Mouse (Mus musculus): ENCODE results near the gene Pik3cg. TPM values are rescaled to one million over a fixed set of nuclear protein-coding genes. Genes with fewer than 3 reads are reported as not detected.
"Not testable (repeated sequence)": the region's sequence is repeated elsewhere in the genome, so short reads cannot be mapped to it uniquely, and the experiment has no call there.

The Pik3cg gene
- 43.6 to 67.8 TPM (median 52.4 TPM) in 3 replicates for total RNA-seq (2017)

GRCm38 (mm10) chr12:32207948-32208891, at the start of gene Pik3cg:
Gene Pik3cg (minus strand): TSS chr12:32208659.
- ATAC-seq (replicated peaks; ENCODE audit: insufficient number of reproducible peaks, low FRiP score, low TSS enrichment, poor library complexity, severe bottlenecking), result peak; percentile 84

- ATAC-seq (replicated peaks; ENCODE audit: insufficient number of reproducible peaks, low FRiP score, low TSS enrichment, poor library complexity, severe bottlenecking), result no peak
Observed at GRCm38 (mm10) chr12:32248483-32248882, 40.0 kb upstream of the Pik3cg start.

GRCm38 (mm10) chr12:32245566-32246233, 37.2 kb upstream of the Pik3cg start:
- ATAC-seq (replicated peaks; ENCODE audit: insufficient number of reproducible peaks, low FRiP score, low TSS enrichment, poor library complexity, severe bottlenecking), result no peak

GRCm38 (mm10) chr12:32243586-32243985, 35.1 kb upstream of the Pik3cg start:
- no peak for ATAC-seq (replicated peaks; ENCODE audit: insufficient number of reproducible peaks, low FRiP score, low TSS enrichment, poor library complexity, severe bottlenecking)

- ATAC-seq (replicated peaks; ENCODE audit: insufficient number of reproducible peaks, low FRiP score, low TSS enrichment, poor library complexity, severe bottlenecking), result not testable (repeated sequence)
Observed at GRCm38 (mm10) chr12:32239134-32239533, 30.7 kb upstream of the Pik3cg start.

- ATAC-seq (replicated peaks; ENCODE audit: insufficient number of reproducible peaks, low FRiP score, low TSS enrichment, poor library complexity, severe bottlenecking), result no peak
Observed at GRCm38 (mm10) chr12:32238433-32238832, 30.0 kb upstream of the Pik3cg start.

- ATAC-seq (replicated peaks; ENCODE audit: insufficient number of reproducible peaks, low FRiP score, low TSS enrichment, poor library complexity, severe bottlenecking), result no peak
Observed at GRCm38 (mm10) chr12:32237839-32238238, 29.4 kb upstream of the Pik3cg start.

GRCm38 (mm10) chr12:32237139-32237538, 28.7 kb upstream of the Pik3cg start:
- ATAC-seq (replicated peaks; ENCODE audit: insufficient number of reproducible peaks, low FRiP score, low TSS enrichment, poor library complexity, severe bottlenecking), result no peak

- ATAC-seq (replicated peaks; ENCODE audit: insufficient number of reproducible peaks, low FRiP score, low TSS enrichment, poor library complexity, severe bottlenecking), result no peak
Observed at GRCm38 (mm10) chr12:32236450-32236849, 28.0 kb upstream of the Pik3cg start.

- ATAC-seq (replicated peaks; ENCODE audit: insufficient number of reproducible peaks, low FRiP score, low TSS enrichment, poor library complexity, severe bottlenecking), result no peak
Observed at GRCm38 (mm10) chr12:32233871-32234270, 25.4 kb upstream of the Pik3cg start.

GRCm38 (mm10) chr12:32231398-32231797, 22.9 kb upstream of the Pik3cg start:
- no peak for ATAC-seq (replicated peaks; ENCODE audit: insufficient number of reproducible peaks, low FRiP score, low TSS enrichment, poor library complexity, severe bottlenecking)

GRCm38 (mm10) chr12:32223629-32224028, 15.2 kb upstream of the Pik3cg start:
- no peak for ATAC-seq (replicated peaks; ENCODE audit: insufficient number of reproducible peaks, low FRiP score, low TSS enrichment, poor library complexity, severe bottlenecking)

GRCm38 (mm10) chr12:32222758-32223385, 14.4 kb upstream of the Pik3cg start:
- ATAC-seq (replicated peaks; ENCODE audit: insufficient number of reproducible peaks, low FRiP score, low TSS enrichment, poor library complexity, severe bottlenecking), result no peak

GRCm38 (mm10) chr12:32220387-32220786, 11.9 kb upstream of the Pik3cg start:
- no peak for ATAC-seq (replicated peaks; ENCODE audit: insufficient number of reproducible peaks, low FRiP score, low TSS enrichment, poor library complexity, severe bottlenecking)

GRCm38 (mm10) chr12:32215143-32215542, 6.7 kb upstream of the Pik3cg start:
- peak; percentile 68; the same call in 1 of the 2 replicates for ATAC-seq (replicated peaks; ENCODE audit: insufficient number of reproducible peaks, low FRiP score, low TSS enrichment, poor library complexity, severe bottlenecking)

- ATAC-seq (replicated peaks; ENCODE audit: insufficient number of reproducible peaks, low FRiP score, low TSS enrichment, poor library complexity, severe bottlenecking), result no peak
Observed at GRCm38 (mm10) chr12:32212702-32213101, 4.2 kb upstream of the Pik3cg start.

- no peak for ATAC-seq (replicated peaks; ENCODE audit: insufficient number of reproducible peaks, low FRiP score, low TSS enrichment, poor library complexity, severe bottlenecking)
Observed at GRCm38 (mm10) chr12:32212156-32212555, 3.7 kb upstream of the Pik3cg start.

- no peak for ATAC-seq (replicated peaks; ENCODE audit: insufficient number of reproducible peaks, low FRiP score, low TSS enrichment, poor library complexity, severe bottlenecking)
Observed at GRCm38 (mm10) chr12:32211257-32211656, 2.8 kb upstream of the Pik3cg start.

- ATAC-seq (replicated peaks; ENCODE audit: insufficient number of reproducible peaks, low FRiP score, low TSS enrichment, poor library complexity, severe bottlenecking), result no peak
Observed at GRCm38 (mm10) chr12:32208951-32209350, 492 bp upstream of the Pik3cg start.

All from monocyte, adult 5-6 weeks (primary cell).